Mouse (Mus musculus): ENCODE measurements around the gene Mboat2. TPM values are rescaled to one million over a fixed set of nuclear protein-coding genes. Genes with fewer than 3 reads are reported as not detected.

Mboat2 gene
- total and polyA plus RNA-seq, 3 experiments, result 0.39 to 4.0 (median 0.76) TPM

- dilution Hi-C loops (cut with MboI; ENCODE audit: extremely low pct_ligation_motif_present, extremely low pct_unique_long_range_greater_than_20kb, low sequenced_read_pairs) (no loop called here), in situ Hi-C loops (cut with MboI; ENCODE audit: low pct_ligation_motif_present, low pct_unique_long_range_greater_than_20kb, low sequenced_read_pairs) (no loop called here)
- no peak overlapping the region for H3K27ac ChIP-seq (ENCODE audit: insufficient read depth, low read depth)
- no peaks in the 10 kb centered on the region for H3K36me3 ChIP-seq (replicated peaks in 1 of 2; ENCODE audit: control insufficient read depth in 1 of 2, insufficient read depth in 1 of 2, low read length in 1 of 2)
- no peak overlapping the region for H3K4me3 ChIP-seq (replicated peaks in 1 of 3; ENCODE audit: low read depth in 2 of 3, low read length in 2 of 3, poor library complexity in 1 of 3)
- no peak overlapping the region for H3K4me2 ChIP-seq (ENCODE audit: insufficient read depth, low read depth, poor library complexity, severe bottlenecking)
- H3K9ac ChIP-seq (ENCODE audit: insufficient read depth, low read depth), result no peak overlapping the region
- H3K79me2 ChIP-seq (replicated peaks; ENCODE audit: control insufficient read depth, extremely low read depth, insufficient read depth, poor library complexity, severe bottlenecking), result no peaks in the 10 kb centered on the region
- no peaks in the 10 kb centered on the region for H3K27me3 ChIP-seq (replicated peaks)
- no peaks in the 10 kb centered on the region for H3K9me3 ChIP-seq (replicated peaks; ENCODE audit: low read length)
- H3K4me1 ChIP-seq (ENCODE audit: control insufficient read depth in 1 of 2, insufficient read depth in 2 of 2), result peaks cover 7 to 24% of the 10 kb centered on the region in 2 experiments; a peak in 3 of 4 replicates
- no peak for TF ChIP-seq MYC (IDR thresholded peaks at IDR 0.05; ENCODE audit: low read depth, low read length)
- TF ChIP-seq IRF4 (IDR thresholded peaks at IDR 0.05; ENCODE audit: low read depth, low read length), result no peak
- no peak for DNase-seq (ENCODE audit: extremely low read depth)
Observed at GRCm38 (mm10) chr12:24898226-24898625, 67.5 kb downstream of the Mboat2 start.

GRCm38 (mm10) chr12:24899636-24900035, 69.0 kb downstream of the Mboat2 start:
- Histone ChIP-seq H3K4me2 (ENCODE audit: insufficient read depth, low read depth, poor library complexity, severe bottlenecking) (peak overlapping the region; percentile 54), H3K27ac (ENCODE audit: insufficient read depth, low read depth) (no peak overlapping the region), H3K36me3 (replicated peaks in 1 of 2; ENCODE audit: control insufficient read depth in 1 of 2, insufficient read depth in 1 of 2, low read length in 1 of 2) (no peaks in the 10 kb centered on the region), H3K4me1 (ENCODE audit: control insufficient read depth in 1 of 2, insufficient read depth in 2 of 2) (peaks cover 7 to 24% of the 10 kb centered on the region in 2 experiments; a peak in 3 of 4 replicates), H3K9ac (ENCODE audit: insufficient read depth, low read depth) (no peak overlapping the region), H3K27me3 (replicated peaks) (no peaks in the 10 kb centered on the region), H3K79me2 (replicated peaks; ENCODE audit: control insufficient read depth, extremely low read depth, insufficient read depth, poor library complexity, severe bottlenecking) (no peaks in the 10 kb centered on the region), H3K4me3 (replicated peaks in 1 of 3; ENCODE audit: low read depth in 2 of 3, low read length in 2 of 3, poor library complexity in 1 of 3) (no peak overlapping the region), H3K9me3 (replicated peaks; ENCODE audit: low read length) (no peaks in the 10 kb centered on the region)
- dilution Hi-C loops (cut with MboI; ENCODE audit: extremely low pct_ligation_motif_present, extremely low pct_unique_long_range_greater_than_20kb, low sequenced_read_pairs) (no loop called here), in situ Hi-C loops (cut with MboI; ENCODE audit: low pct_ligation_motif_present, low pct_unique_long_range_greater_than_20kb, low sequenced_read_pairs) (no loop called here)
- DNase-seq (ENCODE audit: extremely low read depth), result peak; percentile 71
- no peak for TF ChIP-seq GABPA (IDR thresholded peaks at IDR 0.05; ENCODE audit: insufficient replicate concordance, low read depth, low read length)
- TF ChIP-seq SIN3A (IDR thresholded peaks at IDR 0.05; ENCODE audit: low read length), result no peak
- no peak for TF ChIP-seq RAD21 (IDR thresholded peaks at IDR 0.05; ENCODE audit: low read depth, low read length)
- TF ChIP-seq BHLHE40 (IDR thresholded peaks at IDR 0.05; ENCODE audit: low read depth, low read length), result no peak
- TF ChIP-seq POLR2AphosphoS2 (IDR thresholded peaks at IDR 0.05; ENCODE audit: low read depth, low read length), result no peak
- no peak for TF ChIP-seq RCOR1 (conservative IDR thresholded peaks at IDR 0.05; ENCODE audit: low read depth, low read length)
- TF ChIP-seq ZC3H11A (IDR thresholded peaks at IDR 0.05; ENCODE audit: low read depth, low read length), result no peak
- TF ChIP-seq USF2 (conservative IDR thresholded peaks at IDR 0.05; ENCODE audit: low read depth, low read length), result no peak
- no peak for TF ChIP-seq ZMIZ1 (IDR thresholded peaks at IDR 0.05; ENCODE audit: low read depth, low read length)
- TF ChIP-seq MYC (IDR thresholded peaks at IDR 0.05; ENCODE audit: low read depth, low read length), result no peak
- peak; percentile 40; the same call in 1 of the 2 replicates for TF ChIP-seq ELF1 (IDR thresholded peaks at IDR 0.05; ENCODE audit: low read depth, low read length)
- TF ChIP-seq MAZ (IDR thresholded peaks at IDR 0.05; ENCODE audit: low read depth, low read length), result peak; percentile 77; the same call in 1 of the 2 replicates
- no peak for TF ChIP-seq POLR2A (IDR thresholded peaks at IDR 0.05; ENCODE audit: low read depth, low read length)
- TF ChIP-seq CHD1 (IDR thresholded peaks at IDR 0.05; ENCODE audit: low read depth, low read length), result no peak
- TF ChIP-seq NELFE (IDR thresholded peaks at IDR 0.05; ENCODE audit: low read depth, low read length), result no peak
- TF ChIP-seq HCFC1 (IDR thresholded peaks at IDR 0.05; ENCODE audit: low read depth, low read length), result peak; percentile 40; the same call in 1 of the 2 replicates
- TF ChIP-seq JUND (conservative IDR thresholded peaks at IDR 0.05; ENCODE audit: low read depth, low read length), result no peak
- peak; percentile 39; the same call in 1 of the 2 replicates for TF ChIP-seq MEF2A (IDR thresholded peaks at IDR 0.05; ENCODE audit: borderline replicate concordance, low read depth, low read length)
- TF ChIP-seq MAX (IDR thresholded peaks at IDR 0.05; ENCODE audit: low read length), result no peak
- TF ChIP-seq CTCF (conservative IDR thresholded peaks at IDR 0.05 in 1 of 2, IDR thresholded peaks at IDR 0.05 in 1 of 2; ENCODE audit: low read depth in 2 of 2, low read length in 2 of 2), result no peak
- TF ChIP-seq MXI1 (IDR thresholded peaks at IDR 0.05; ENCODE audit: low read depth, low read length), result no peak
- TF ChIP-seq TBP (conservative IDR thresholded peaks at IDR 0.05; ENCODE audit: low read depth, low read length), result no peak
- no peak for TF ChIP-seq PAX5 (IDR thresholded peaks at IDR 0.05; ENCODE audit: low read length)
- no peak for TF ChIP-seq NRF1 (IDR thresholded peaks at IDR 0.05; ENCODE audit: low read depth, low read length)
- peak; percentile 85 for TF ChIP-seq EP300 (IDR thresholded peaks at IDR 0.05; ENCODE audit: low read length)
- TF ChIP-seq KAT2A (IDR thresholded peaks at IDR 0.05; ENCODE audit: insufficient replicate concordance, low read length), result no peak
- no peak for TF ChIP-seq JUN (IDR thresholded peaks at IDR 0.05; ENCODE audit: insufficient read depth, low read depth, low read length)
- TF ChIP-seq ZKSCAN1 (IDR thresholded peaks at IDR 0.05; ENCODE audit: borderline replicate concordance, low read depth, low read length), result no peak
- TF ChIP-seq E2F4 (IDR thresholded peaks at IDR 0.05; ENCODE audit: insufficient replicate concordance, low read depth, low read length), result 0 out of 2 replicates have a peak, but pooled peaks have one; percentile 34
- peak; percentile 43; the same call in 1 of the 2 replicates for TF ChIP-seq TCF12 (IDR thresholded peaks at IDR 0.05; ENCODE audit: low read depth, low read length)
- 0 out of 2 replicates have a peak, but pooled peaks have one; percentile 11 for TF ChIP-seq ETS1 (conservative IDR thresholded peaks at IDR 0.05; ENCODE audit: low read depth, low read length)
- TF ChIP-seq UBTF (IDR thresholded peaks at IDR 0.05; ENCODE audit: low read depth, low read length), result no peak

Measured in CH12.LX (cell line).